Mouse (Mus musculus): Measurements from ENCODE around the gene Adora1.

The Adora1 gene

DNA sequence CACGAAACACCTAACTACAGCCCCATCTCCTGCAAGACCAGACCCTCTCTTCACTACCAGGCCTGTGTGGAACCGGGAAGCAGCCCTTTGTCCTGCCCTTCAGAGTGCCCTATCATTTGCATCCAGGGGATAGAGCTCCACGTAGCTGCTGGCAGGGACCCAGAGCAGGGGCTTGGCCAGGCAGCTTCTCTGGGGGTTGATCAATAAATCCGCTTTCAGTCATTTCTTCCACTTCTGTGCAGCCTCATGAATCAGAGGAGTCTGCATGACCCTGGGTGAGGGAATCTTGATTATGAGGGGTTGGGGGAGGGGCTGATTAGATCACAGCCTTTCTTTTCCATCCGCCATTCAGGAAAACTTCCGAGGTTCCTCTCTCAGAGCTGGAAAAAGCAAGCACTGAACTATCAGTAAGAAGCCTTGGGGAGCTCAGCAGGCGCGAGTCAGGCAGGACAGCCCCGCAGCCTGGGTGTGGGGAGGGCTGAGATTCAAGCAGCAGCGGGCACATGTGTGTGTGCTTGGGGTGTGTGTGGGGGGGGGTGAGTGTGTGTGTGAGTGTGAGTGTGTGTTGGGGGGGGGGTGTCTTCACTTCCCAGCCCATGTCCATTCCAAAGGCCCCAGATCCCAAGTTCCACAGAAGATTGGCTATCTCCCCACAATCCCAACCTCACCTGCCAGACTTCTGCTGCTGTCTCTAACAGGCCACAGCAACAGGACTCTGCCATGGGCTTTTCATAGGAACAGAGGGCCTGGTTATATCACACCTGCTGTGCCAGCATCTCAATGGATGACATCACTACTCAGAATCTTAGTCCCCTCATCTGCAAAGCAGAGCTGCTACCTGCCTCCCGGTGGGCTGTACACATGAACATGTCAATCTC, 19.2 kb downstream of the Adora1 start:
- no peak for DNase-seq (ENCODE audit: low spot score)

DNA sequence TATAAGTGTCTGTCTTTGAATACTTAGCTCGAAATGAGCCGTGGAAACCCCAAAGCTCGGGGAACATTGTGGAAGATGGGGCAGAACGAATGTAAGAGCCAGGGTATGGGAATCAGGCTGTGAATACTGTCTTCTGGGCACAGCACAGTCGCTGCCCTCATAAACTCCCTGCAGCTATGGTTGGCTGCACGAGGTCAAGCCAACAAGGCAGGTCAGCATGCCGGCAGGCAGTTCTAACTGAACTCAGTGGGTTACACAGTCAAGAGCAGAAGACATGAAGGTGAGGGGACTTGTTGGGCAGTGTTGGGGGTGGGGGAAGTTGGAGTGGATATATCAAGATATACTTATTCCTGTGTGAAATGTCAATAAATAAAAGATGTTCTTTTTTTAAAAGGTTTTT, 20.2 kb downstream of the Adora1 start:
- no peak for DNase-seq (ENCODE audit: low spot score)

DNA sequence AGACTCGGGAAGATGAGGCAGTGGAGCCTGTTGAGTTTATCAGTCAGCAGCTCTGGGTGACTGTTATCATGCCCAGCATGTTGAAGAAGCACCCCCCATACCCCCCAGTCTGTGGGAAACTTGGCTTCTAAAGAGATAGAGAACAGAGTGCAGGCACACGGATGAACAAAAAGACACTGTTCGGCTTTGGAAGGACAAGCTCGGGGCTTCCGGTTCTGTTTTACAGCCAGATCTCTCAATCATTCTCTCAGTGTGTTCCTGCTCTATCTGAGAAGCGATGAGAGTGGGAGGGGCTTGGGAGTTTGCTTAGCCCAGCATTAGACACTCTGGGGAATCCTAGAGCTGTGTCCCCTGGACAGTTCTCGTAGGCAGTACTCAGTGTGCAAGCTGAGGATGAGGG, 21.8 kb downstream of the Adora1 start:
- no peak for DNase-seq (ENCODE audit: low spot score)

DNA sequence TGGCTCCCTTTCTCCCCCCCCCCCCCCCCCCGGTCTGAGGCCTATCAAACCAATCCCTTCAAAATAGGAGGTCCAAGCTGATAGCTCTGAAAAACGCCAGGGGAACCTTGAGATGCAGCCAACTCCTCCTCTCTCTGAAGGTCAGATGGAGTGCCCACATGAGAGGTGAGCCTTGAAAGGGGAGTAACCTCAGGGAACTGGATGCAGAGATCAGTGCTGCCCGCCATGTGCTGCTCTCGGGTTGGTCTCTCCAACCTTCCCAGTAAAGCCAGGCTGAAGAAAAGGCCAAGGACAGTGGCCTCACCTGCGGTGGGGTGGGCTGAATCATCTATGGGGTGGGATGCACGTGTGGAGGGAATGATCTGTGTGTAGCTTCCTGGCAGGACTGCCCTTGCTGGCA, 22.9 kb downstream of the Adora1 start:
- peak; percentile 77 for DNase-seq (ENCODE audit: low spot score)

DNA sequence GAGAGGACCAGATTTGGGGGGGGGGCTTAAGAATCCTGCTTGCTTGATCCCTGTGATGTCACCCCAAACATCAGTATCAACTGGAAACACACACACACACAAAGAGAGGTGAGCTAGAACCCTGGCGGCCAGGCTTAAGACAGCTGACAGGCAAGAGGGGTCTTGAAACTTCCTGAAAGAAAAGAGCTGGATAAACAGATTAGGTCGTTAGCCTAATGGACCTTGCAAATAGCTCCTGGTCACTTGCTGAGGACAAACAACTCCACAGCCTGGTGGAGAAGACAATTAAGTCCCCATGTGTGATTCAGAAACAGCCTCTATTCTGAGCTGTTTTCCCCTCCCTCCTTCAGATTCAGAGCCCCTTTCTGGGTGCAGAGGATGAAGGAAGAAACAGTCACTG, 23.6 kb downstream of the Adora1 start:
- no peak for DNase-seq (ENCODE audit: low spot score)

DNA sequence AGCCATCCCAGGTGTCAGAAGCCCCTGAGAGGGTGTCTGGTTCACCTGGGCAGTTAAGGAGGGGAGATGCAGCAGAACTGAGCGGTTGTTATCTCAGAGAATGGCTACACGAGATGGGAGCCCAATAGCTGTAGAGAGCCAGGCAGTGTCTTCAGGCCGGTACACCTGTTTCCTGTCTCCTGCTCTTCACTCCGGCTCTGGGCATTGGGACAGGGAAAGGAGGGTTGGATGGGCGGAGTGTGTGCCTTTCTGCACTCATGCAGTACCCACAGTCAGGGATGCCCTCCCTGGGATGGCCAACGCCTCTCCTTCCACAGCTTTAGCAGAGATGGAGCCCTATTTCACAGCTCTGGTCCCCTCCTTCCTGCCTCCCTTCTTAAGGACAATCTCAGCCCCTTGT, 24.2 kb downstream of the Adora1 start:
- DNase-seq (ENCODE audit: low spot score) = no peak

DNA sequence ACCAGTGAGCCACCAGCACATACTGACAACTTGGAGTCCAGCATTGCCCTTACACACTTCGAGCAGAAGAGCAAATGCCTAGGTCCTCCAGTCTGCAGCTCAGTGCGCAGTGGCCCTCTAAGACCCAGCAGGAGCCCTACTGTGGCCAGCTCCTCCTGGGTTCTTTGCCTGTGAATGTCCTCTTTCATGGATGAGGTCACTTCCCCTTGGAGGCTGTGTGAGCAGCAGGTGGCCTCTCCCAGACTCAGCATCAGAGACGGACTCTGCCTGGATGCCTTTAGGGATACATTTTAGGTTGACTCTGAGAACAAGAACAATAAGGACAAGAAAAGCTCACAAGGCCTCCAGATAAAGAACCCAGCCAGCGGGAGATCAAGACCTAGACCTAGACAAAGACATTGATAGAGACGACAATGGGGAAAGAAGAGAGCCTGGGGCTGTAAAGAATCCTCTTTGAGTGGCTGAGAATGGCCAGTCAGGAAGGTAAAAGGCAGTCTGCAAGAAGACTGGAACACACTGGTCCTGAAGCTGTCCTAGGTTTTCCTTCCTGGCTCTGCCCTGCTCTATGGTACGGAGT, 25.0 kb downstream of the Adora1 start:
- DNase-seq (ENCODE audit: low spot score) = no peak

DNA sequence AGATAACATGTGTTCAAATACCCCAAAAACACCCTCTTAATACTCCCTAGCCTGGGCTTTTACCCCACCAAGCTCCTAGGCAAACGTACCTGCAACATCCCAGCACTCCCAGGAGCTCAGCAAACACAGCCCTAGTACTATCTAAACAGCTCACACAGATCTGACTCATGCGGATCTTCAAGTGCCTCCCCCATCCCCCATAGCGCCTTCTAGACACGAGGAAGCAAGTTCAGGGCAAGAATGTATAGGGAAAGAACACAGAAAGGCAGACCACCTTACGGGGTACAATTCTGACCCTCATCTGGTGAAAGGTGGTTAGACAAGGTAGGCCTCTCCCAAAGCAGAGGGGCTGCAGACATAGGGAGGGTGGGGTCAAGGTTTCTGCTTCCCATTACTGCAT, 29.1 kb downstream of the Adora1 start:
- no peak for DNase-seq (ENCODE audit: low spot score)

DNA sequence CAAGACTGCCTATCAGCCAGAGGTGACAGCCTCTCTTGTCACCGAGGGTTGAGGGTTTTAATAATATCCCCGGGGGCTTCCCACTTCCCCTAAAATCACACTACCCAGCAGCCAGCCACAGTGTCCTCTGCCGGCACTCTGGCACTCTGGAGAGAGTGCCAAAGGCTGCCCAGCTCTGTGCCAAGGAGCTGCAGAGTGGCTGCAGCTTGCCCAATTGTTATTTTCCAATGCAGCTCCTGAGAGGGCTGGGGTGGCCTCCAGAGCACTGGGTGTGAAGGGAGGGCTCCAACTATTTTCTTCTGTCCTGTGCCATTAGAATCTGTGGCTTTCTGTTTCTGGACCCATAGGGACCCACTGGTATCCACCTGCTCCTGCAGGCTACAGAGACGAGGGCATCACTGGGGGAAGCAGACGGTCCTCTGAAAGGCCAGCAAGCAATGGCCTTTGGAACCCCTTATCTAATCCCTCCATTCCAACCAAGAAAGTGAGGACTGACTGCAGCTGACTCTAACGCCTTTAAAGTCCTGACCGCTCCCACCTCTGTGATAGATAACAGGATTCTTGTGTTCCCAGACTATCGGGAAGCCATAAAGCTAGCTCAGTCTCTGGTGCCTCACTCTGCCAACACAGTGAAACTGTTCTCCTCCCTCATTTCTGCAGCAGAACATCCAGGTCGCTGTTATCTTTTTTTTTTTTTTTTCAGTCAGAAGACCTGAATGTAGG, 29.8 kb downstream of the Adora1 start:
- DNase-seq (ENCODE audit: low spot score) = no peak

DNA sequence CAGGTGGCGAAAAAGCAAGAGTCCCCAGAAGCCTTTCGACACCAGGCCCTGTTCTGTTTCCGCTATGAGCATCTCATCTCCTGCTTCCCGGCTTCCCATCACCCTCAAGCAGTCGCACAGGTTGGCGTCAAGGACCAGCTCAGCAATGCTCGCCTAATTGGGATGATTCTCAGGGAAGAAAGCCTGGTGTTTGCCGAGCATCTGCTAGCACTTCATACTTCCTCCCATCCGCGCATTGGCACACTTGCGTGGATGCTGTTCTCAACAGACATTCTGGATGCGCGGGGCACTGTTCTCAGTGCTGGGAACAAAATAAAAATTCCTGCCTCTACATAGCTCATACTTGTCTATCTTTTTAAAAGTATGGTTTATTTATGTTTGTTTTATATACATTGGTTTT, 31.0 kb downstream of the Adora1 start:
- no peak for DNase-seq (ENCODE audit: low spot score)

DNA sequence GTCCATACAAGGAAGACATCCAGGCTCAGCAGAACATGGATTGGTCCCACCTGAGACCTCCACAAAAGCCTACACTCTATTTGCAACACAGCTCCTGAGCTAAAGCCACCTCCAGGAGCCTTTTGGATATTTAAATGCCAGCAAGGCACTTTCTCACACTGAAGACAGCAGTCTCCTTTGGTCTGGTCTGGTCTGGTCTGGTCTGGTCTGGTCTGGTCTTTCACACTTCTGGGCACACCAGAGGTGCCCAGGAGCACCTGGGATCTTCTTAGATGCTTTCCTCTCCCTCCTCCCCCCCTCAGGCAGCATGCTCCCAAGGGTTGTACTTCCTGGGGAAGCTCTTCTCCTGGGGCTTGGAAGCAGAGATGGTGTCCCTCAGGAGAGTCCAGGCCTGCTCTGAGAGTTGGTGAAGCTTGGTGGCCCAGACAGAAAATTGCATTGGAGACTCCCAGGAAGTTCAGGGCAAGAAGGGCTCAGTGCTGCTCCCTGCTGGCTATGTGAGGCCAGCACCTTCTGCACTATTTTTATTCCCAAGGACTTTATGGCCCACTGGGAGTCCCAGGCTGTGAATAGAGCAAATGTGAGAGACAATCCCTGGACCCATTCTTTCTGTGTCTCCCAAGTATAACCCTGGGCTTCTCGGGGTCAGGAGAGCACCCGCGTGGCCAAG, 33.3 kb downstream of the Adora1 start:
- no peak for DNase-seq (ENCODE audit: low spot score)

DNA sequence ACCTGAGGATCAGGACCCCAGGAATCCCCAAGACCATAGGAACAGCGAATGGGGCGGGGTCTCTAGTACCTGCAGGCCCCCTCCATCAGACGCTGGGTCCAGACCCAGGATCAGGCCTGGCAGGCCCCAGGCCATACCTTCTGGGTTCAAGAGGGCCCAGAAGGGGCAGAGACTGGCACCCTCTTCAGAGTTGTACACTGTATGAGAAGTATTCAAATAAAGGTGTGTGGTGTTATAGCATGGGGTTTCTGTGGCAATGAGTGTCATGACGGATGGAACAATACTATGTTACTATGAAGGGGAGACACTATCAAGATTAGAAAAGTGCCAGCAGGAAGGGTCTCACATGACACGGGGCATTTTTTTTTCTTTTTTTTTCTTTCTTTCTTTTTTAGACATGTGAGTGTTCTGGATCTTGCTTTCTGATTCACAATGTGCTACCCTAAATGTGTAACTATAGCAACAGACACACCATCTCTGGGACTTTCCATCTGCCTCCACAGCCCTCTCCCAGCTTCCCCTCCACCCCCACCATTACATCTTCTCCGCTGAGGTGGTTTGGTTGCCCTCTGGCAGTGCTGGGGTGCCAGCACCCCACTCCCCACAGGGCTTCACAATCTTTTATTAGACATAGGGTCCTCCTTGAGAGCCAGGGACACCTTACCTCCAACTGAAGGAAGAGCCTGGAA, 34.1 kb downstream of the Adora1 start:
- DNase-seq (ENCODE audit: low spot score) = no peak

DNA sequence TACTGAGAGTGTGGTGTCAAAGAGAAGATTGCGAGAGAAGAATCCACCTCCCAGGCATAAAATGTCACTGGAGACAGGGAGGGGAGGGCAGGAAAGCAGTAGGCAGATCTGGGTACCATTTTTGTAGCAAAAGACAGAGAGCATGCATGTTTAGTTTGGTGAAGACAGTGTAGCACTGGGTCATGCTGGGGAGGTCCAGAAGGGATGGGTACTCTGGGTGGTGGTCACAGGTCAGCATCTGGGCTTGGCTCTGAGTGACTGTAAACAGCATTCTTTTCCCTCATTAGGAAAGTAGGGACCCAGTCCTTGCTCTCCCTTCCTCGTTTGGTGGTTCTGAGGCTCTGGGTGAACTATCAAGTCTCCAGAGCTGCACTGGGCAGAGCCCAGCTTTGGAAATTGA, 34.8 kb downstream of the Adora1 start:
- no peak for DNase-seq (ENCODE audit: low spot score)

DNA sequence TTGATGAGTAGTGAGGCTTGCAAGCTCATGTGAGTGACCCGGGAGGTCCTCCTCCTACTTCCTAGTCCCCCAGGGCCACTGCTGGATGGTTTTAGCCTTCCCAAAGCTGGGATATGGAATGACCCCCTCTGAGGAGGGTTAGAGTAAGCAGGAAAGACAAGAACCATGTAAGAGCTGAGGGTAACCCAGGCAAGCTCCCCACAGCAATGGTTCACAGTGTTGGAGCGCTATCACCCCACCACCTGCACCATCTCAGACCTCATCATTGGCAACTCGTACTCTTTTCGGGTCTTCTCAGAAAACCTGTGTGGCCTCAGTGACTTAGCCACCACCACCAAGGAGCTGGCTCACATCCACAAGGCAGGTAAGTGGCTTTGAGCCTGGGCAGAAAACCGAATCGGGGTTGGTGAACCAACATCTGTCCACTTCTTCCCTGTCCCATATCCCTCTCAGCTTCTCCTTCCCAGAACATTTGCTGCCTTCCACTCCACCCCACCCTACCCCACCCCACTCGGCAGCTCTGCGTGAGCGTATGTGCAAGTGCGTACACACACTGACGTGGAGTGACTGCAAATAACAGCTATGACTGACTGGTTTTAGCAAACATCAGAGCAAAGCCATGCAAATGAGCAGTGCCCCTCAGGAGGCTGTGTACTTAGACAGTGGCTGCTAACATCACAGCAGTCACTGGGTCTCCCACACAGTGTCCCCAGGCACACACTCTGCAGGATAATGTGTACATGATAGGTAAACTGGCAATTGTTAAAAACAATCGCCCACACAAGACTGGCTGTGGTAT, 36.8 kb downstream of the Adora1 start:
- DNase-seq (ENCODE audit: low spot score) = no peak

DNA sequence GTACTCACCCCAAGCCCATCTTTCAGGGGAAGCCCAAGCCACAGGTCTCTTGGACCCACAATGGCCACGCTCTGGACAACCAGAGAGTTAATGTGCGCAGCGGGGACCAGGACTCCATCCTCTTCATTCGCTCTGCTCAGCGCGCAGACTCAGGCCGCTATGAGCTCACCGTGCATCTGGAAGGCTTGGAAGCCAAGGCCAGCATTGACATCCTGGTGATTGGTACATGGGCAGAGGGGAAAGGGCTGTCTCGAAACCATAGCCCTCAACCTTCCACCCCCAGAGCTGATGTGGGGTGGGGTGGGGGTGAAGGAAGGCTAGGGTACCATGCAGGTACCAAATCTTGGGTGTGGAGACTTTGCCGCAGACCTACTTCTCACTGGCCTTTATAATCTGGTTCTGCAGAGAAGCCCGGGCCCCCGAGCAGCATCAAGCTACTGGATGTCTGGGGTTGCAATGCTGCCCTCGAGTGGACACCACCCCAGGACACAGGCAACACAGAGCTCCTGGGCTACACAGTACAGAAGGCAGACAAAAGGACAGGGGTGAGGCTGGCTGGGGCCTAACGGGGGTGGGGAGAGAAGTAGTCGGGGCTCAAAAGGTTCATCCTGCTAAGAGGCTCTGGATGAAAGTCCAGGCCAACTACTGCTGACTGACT, 37.8 kb downstream of the Adora1 start:
- no peak for DNase-seq (ENCODE audit: low spot score)

DNA sequence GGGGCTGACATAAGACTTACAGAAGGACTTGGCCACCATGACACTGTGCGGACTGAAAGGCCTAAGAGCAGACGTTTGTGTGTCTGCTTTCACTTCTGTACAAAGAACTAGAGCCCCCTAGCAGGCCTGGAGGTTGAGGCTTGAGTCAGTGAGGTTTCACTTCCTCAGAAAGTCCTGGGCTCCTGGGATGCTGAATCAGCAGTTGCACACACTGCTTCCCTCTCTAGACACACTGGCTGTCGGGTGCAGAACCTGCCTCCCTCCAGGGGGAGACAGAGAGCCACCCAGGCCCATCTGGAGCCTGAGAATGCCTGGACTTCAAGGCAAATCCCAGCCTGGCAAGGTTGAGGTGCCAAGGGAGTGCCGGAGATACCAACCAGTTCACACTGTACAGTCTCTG, 38.8 kb downstream of the Adora1 start:
- peak; percentile 56 for DNase-seq (ENCODE audit: low spot score)

DNA sequence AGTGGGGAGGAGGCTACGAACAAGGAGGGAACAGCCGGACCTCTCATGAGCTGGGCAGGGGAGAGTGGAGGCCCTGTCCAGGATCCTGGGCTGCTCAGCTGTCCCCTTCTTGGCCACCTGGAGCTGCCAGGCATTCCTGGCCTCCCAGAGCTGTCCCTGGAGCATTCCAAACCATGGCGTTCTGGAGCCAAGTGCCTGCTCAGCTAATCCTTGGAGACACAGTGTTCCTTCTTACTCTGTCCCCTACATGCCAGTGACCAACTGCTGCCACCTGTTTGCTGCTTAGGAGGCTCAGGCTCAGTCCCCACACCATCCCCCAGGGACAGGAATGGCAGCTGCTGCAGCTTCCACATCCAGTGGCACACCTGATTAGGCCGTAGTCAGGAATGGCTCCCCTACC, 39.3 kb downstream of the Adora1 start:
- no peak for DNase-seq (ENCODE audit: low spot score)

DNA sequence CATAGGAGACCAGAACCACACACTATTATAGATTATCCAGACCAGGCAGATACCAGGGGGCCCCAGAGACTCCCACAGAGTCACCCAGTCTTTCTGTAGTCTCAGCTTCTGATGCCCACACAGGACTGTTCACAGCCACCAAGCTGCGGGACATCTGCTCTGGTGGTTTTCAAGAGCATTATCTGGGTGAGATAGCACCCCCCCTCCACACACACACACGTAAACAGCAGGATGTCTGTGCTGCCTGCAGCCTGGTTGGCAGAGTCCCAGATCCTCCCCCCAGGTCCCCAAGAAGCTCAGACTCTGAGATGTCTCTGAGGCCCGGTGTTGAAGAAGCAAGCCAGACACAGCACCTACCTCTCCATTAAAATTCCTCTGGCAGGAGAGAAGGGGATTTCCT, 39.7 kb downstream of the Adora1 start:
- no peak for DNase-seq (ENCODE audit: low spot score)

DNA sequence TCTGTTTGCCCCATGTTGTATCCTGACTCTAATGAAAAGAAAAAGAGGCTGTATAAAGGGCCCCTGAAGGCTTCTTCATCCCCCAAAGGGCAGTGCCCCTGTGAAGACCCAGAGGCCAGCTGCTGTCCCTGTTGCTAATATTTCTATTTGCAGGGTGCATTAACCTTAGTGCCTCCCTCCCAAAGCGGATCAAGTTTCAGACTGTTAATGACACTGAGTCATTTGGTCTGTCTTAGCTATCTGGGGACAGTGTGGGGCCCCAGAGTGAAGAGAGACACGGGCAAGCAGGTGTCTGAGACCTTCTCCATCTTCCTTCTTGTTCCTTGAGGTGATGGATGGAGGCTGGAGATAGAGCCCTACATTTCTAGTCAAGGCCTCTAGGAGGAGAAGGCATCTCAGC, 40.1 kb downstream of the Adora1 start:
- DNase-seq (ENCODE audit: low spot score) = no peak

DNA sequence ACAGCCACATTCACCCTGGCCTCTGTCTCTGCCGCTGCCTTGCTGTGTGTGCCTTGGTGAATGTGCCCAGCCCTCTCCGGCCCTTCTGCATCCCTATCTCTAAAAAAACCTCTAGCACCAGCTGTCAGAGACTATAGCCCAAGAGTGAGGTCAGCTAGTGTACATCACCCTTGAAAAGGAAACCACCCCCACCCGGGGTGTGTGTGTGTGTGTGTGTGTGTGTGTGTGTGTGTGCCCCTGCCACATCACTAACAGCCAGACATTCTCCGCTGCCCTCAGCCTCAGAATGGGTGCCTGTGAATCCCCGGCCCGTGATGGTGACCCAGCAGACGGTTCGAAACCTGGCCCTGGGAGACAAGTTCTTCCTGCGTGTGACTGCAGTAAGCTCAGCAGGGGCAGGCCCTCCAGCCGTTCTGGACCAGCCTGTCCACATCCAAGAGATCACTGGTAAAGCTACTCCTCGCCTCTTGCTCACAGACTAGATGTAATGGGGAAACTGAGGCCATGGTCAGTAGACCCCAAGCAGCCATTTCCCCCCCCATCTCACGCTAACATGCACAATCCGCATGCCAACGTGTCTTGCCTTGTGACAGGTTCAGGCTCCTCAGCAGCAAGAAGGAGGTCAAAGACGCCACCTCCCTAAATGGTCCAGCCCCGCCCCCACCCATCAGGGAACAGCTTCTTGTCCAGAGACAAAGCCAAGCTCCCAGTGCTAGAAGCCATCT, 40.8 kb downstream of the Adora1 start:
- DNase-seq (ENCODE audit: low spot score) = no peak

Data from ovary, adult 18-20 months (tissue).